Mouse (Mus musculus) bone marrow macrophage, adult 2 months (primary cell): ENCODE data around the gene Fryl.

Experiments
- CTCF ChIP-seq: IDR thresholded peaks from 2 replicates; pipeline ENCODE4 v1.5.1; 2012; ENCODE audit warnings: low read depth, mild to moderate bottlenecking, low read length, moderate library complexity
- POLR2A ChIP-seq: IDR thresholded peaks from 2 replicates; pipeline ENCODE4 v1.6.1; 2012; ENCODE audit warnings: mild to moderate bottlenecking, low read depth, low read length, borderline replicate concordance

DNA sequence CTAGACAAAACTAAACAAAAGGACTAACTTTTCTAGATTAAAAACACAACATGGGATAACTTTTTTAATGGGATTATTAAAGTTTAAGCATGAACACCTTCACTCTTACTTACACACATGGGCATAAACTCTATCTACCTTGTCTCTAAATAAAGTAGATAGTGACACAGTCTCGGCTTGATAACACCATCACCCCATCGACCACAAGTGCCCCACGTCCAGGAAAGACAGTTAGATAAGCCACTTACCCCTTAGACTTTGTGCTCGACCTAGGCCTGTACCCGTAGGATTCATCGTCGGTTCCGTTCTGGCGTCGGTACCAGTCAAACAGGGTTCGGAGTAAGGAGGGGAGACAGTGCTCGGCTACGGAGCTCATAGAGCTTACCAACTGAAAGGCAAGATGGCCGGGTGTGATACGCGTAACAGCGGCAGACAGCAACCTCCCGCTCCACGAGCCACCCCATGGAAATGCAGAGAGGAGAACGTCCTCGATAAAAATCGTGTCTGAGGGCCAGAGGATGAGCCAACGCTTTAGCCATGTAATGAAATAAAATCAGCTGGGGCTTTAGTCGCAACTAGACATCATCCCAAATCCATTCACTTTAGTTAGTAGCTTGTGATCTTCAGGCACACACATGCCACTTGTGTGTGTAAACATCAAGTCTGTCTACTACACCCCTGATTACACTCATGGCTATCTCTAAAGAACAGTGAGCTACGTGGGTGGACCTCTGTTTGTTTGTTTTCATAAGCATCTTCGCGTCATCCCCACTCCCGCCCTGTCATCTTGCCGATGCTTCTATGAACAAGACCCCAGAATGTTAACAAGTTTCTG is 123.2 kb downstream of the Fryl start:
- TF ChIP-seq CTCF: no peak
- TF ChIP-seq POLR2A: no peak
